Mouse (Mus musculus): ENCODE data around the gene Serpind1. TPM values are rescaled to one million over a fixed set of nuclear protein-coding genes. Genes with fewer than 3 reads are reported as not detected.

Gene Serpind1
- 1 to 10 TPM; 2.0 TPM for total RNA-seq (2021)

DNA sequence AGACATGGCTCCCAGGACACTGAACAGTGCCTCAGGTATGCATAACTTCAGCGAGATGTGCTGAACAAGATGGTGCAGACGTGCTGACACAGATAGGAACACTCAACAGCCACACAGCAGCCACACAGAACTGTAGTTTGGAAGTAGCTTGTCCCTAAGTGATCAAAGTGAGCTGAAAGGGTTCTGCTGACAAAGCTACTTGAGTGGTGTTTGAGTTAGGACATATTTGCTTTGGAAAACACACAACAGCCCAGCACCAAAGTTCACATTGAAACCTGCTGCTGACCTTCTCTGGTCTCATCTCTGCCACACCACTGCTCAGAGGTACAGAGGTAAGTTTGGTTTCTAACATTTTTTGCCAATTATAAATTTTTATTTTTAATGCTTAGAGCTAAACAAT is at the start of gene Serpind1:
Serpind1 (plus strand) TSS at position 256 of the 400 bp plus-strand sequence.
- no peak for DNase-seq (ENCODE audit: low spot score)
- intact Hi-C loops (cut with DNase I): no loop called here

DNA sequence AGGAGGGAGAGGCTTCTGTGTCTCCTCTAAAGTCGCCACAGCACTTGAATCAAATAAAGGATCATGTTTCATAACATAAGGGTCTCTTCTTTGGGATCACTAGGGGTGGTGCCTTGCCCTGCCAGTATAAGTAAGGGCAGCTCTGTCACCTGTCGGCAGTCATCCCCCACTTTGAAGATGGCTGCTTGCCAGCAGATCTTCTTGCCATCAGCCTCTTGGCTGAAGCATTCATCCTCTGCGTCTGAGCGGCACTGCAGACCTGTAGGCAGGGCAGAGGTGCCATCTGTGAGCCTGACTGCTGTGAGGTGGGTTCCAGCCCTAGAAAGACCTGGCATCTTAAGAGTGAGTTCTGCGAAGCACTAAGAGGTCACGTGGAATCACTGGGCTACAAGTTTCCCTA is 48.0 kb upstream of the Serpind1 start:
- intact Hi-C loops (cut with DNase I): no loop called here
- DNase-seq (ENCODE audit: low spot score): no peak

DNA sequence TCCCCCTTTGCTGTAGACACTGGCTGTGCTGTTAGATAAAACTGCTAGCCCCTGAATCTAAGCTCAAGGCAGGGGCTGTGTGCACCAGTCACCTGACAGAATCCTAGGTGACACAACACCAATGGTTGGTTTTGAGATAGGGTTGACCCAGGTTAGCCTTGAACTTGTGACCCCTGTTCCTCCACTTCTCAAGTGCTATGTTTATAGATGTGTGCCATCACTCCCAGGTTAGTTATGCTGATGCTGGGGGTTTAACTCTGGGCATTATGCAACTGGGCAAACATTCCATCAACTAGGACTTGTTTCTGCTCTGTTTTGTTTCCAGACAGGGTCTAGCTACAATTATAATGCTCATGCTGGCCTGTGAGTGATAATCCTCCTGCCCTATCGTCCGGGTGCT is 44.1 kb upstream of the Serpind1 start:
- intact Hi-C loops (cut with DNase I): no loop called here
- no peak for DNase-seq (ENCODE audit: low spot score)

DNA sequence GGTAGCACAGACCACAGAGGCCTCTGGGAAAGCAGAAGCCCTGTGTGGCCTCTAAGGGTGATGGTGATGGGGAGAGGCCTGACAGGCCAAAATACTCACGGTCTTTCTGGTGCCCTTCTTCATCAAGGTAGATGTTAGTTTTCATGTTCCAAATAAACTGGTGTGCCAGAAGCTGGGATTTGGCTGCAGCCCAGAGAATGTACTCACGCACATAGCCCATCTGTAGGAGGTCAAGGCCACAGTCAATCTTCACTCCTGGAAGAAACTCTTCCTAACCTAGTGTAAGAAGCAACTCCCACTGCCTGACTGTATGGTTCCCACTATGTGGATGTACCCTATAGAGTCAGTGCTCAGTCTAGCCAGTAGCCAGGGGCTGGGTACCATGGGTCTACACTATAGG is 40.2 kb upstream of the Serpind1 start:
- intact Hi-C loops (cut with DNase I): no loop called here
- DNase-seq (ENCODE audit: low spot score): no peak

DNA sequence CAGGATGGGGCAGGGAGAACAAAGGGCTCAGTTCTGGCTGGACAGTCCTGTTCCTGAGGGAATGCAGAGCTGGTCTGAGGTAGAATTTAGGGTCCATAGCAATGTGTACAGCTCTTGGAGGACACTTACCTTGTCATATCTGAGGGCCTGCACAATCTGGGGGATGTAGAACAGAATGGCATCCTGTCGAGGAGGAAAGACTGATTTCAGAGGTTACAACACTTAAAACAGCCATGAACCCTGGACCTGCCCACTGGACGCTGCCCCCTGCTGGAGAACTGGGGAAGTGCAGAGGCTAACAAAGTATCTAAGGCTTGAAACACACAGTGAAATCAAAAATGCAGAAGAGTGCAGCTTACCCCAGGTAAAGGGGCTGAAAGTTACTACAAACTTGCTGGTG is 38.4 kb upstream of the Serpind1 start:
- no peak for DNase-seq (ENCODE audit: low spot score)
- intact Hi-C loops (cut with DNase I): no loop called here

DNA sequence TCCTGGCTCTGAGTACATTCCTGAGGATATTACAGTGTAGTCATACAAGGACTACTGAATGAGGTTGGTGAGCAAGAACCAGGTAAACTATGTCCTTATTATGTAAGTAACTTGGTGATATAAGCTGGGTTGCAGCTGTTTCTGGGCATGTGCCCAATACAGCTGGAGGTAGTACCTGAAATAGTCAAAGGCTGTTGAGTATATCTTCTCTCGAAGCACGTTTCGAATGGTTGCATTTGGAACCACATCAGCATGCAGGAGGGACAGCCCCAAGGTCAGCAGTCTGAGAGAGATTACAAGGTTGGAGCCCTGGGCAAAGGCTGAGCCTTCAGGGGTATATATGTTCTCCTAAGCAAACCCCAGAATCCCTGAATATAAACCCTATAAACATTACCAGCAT is 30.4 kb upstream of the Serpind1 start:
- intact Hi-C loops (cut with DNase I): no loop called here
- no peak for DNase-seq (ENCODE audit: low spot score)

DNA sequence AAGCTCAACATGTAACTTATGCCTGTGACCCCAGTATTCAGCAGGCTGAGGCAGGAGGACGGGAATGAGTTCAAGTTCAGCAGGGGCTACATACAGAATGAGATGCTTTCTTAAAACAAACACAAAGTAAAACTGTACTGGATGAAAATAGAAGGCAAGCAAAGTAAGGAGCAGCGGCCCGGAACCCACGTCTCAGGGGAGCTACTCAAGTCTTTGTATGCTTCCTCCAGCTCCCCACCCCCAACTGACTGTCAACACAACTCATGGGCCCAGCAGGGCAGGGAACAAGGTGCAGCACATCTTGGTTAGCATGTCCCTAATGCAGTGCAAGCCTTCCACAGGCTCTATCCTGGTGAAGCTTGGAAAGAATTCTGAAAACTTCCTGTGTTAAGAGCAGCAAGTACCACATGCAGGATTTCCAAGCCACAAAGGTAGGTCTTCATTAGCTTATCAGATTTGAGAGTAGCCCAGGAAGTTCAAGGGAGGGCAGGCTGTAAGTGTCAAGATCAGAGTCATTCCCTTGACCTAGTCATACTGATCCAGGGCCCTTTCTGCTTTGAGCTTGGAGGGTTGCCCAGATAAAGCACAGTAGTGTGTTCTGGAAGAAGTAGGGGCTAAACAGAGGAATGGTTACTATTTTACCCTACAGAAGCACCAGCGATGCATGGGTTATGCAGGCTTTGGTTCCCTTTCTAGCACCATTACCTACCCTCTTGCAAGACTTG is 27.5 kb upstream of the Serpind1 start:
- intact Hi-C loops (cut with DNase I): no loop called here
- no peak for DNase-seq (ENCODE audit: low spot score)

DNA sequence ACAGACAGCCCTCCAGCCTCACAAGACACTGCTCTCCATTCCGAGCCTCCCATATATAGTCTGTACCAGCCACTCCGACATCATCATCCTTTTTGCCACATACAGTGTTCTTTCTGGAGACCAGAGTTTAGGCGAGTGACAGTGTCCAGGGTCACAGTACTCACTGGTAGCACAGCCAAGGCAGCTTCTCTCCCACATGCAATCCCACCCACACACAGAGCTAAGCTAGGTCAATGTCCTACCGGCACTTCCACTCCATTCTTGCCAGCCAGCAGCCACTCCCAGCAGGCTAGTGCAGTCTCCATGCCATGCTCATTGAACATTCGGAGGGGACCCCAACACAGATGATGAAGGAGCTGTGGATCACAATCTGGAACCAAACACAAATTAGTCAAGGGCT is 23.7 kb upstream of the Serpind1 start:
- intact Hi-C loops (cut with DNase I): no loop called here

DNA sequence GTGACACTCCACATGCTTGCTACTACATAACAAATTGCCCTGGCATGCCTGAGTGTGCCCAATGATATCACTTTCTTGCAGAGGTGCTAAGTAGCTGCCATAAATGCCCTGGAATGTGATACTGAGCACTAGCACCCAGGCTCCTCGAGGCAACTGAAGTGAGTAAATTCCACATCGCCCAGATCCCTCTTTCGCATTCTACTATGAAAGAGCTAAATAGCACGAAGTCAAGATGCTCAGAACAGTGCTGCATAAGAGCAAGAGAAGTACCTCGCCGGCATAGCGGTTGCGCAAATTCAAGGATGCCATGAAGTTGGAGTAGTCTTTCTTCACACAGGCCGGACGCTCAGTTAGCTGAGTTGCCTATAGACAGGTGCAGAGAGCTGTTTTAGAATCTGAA is 22.1 kb upstream of the Serpind1 start:
- intact Hi-C loops (cut with DNase I): no loop called here

More for the DNA sequence above, 23.7 kb upstream of the Serpind1 start:
- DNase-seq (ENCODE audit: low spot score): no peak

DNA sequence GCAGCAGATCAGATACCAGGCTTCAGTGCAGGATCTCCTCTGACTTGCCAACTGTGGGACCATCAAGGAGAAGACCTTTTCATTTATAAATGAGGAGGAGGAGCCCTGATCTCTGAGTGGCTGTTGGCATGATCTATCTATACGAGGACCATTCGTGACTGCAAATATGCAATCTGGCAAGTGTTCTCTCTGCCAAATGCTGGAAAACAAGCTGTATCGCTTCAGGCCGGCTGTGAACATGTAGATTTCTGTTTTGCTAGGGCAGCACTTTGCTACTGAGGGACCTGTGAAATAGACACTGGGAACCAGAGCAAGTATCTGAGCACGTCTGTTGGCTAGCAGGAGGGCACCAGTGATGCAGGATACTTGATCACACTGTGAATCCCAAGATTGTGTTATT is 18.6 kb upstream of the Serpind1 start:
- intact Hi-C loops (cut with DNase I): no loop called here

More for the DNA sequence above, 22.1 kb upstream of the Serpind1 start:
- DNase-seq (ENCODE audit: low spot score): no peak

DNA sequence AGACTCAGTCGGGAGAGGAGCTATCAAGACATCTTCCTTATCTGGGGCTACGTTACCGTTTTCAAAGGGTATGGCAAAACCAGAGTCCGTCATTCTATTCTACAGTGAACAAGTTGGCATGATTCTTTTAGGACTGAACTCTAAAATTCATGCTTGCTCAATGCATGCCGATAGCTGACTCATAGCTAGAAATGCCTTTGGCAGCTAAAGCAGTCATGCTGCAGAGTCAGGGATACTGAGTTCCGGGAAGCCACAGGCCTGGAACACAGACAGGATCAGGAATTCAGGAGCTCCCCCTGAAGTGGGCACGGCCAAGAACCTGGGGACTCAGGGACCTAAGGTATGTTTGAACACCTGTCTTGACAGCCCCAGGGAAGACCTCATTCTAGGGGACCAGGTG is 14.6 kb upstream of the Serpind1 start:
- no peak for DNase-seq (ENCODE audit: low spot score)
- intact Hi-C loops (cut with DNase I): no loop called here

More for the DNA sequence above, 18.6 kb upstream of the Serpind1 start:
- no peak for DNase-seq (ENCODE audit: low spot score)

DNA sequence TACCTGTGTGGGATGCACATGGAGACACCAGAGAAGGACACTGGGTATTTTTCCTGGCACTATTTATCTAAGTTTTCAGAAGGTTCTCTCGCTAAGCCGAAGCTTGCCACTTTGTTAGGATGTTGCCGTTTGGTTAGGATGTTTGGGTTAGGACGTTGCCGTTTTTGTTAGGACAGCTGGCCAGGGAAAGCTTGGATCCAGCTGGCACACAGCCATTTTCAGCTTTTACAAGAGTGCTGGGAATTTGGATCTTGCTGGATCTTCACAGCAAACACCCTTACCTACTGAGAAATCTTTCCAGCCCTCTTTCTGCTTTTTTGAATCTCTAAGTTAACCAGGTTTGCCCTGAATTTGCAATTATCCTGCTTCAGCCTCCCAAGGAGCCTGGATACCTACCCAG is 9.7 kb upstream of the Serpind1 start:
- intact Hi-C loops (cut with DNase I): no loop called here
- no peak for DNase-seq (ENCODE audit: low spot score)

DNA sequence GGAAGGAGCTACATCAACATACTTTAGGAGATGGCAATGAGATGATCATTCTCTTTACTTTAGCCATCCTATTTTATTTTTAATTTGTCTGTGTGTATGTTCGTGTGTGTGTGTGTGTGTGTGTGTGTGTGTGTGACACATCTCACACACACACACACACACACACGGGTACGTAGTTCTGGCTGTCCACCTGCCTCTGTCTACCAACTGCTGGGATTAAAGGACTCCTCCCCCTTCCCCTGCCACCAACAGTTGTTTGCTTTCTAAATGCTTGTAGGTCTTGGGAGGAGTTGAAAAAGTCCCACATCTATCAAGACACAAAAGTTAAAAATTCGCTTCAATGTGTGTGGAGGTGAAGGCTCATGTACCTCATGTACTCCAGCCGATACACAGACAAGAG is 6.4 kb upstream of the Serpind1 start:
- no peak for DNase-seq (ENCODE audit: low spot score)
- intact Hi-C loops (cut with DNase I): no loop called here

DNA sequence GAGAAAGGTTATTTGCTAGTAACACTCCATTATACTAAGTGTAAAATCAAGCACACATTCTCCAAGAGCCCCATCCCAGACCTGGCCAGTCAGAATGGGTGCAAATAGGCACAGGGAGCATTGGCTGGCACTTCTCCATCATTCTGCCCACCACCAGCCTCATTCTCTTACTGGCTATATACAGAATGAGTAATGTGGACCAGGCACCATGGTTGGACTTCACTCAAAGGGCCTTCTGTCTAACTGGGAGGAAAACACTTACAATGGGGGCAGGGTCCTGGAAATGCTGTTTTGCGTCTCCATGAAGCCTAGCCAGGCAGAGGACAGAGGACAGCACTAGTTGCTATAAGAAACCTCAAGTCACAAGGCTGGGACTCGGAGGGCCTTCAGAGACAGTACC is 5.1 kb upstream of the Serpind1 start:
- intact Hi-C loops (cut with DNase I): no loop called here
- DNase-seq (ENCODE audit: low spot score): no peak

DNA sequence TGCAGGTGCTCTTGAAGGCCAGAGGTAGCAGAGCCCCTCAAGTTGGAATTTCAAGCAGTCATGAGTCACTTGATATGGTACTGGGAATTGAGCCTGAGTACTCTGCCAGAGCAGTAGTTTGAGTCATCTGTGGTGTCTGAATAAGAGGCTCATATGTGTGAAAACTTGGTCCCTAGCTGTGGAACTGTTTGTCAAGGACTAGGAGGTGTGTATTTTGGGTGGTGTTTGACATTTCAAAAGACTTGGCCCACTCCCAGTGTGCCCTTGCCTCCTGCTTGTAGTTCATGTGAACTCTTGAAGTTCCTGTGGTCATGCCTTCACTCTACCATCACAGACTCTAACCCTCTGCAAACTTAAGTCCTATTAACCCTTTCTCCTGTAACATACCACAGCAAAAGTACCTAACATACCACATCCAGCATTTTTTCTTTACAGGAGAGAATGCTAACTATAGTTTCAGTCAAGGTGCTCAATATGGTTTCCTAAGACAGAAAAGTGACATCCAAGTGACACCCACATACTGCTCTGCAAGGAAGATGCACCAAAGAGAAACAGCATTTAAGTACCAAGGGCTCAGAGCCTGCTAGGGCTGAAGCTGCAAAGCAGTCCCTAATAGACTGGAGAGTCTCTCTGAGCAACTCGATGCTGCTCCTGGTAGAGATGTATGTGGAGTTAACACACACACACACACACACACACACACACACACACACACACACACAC is 1.2 kb upstream of the Serpind1 start:
- no peak for DNase-seq (ENCODE audit: low spot score)
- intact Hi-C loops (cut with DNase I): no loop called here

DNA sequence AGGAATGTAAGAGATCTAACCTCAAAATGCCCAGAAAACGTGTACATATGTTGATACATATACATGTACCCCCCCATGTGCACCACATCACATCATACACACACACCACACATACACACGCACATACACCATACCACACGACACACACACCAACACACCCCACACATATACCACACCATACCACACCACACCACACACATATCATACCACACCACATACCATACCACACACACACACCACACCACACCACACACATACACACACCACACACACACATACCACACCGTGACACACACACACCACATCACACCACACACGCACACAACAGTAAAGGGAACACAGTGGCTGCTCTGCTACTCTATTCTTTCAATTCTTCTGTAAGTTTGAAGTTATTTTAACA is 684 bp downstream of the Serpind1 start:
- intact Hi-C loops (cut with DNase I): no loop called here

DNA sequence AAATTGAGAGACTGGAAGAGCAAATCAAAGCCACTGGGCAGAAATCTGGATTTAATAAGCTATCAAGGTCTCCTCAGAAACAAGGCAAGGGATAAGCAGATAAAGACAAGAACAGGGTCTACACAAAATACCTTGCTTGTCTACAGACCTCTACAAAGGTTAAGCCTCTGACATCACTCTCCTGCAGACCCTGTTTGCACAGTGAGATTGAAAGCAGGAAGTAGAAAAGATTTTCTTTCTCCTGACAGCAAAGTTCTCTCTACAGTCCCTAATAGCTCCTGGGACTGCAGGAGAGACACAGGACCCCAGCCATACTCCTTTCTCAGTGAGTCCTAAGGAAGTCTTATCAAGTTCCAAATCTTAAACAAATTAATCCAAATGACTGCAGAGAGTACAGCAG is 3.4 kb downstream of the Serpind1 start:
- intact Hi-C loops (cut with DNase I): no loop called here
- no peak for DNase-seq (ENCODE audit: low spot score)

More for the DNA sequence above, 684 bp downstream of the Serpind1 start:
- no peak for DNase-seq (ENCODE audit: low spot score)

DNA sequence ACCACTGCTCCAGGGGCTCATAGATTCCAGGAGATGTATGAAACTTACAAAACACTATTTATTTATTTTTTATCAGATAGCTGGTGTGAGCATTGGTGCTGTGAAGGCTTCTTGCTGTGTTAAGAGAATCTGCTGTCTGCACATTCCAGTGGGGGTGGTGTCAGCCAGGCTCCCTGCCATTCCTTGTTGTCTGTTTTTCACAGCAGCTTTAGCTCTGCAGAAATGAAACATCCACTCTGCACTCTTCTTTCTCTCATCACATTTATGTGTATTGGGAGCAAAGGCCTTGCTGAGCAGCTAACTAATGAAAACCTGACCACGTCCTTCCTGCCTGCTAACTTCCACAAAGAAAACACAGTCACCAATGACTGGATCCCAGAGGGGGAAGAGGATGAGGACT is 4.9 kb downstream of the Serpind1 start:
- no peak for DNase-seq (ENCODE audit: low spot score)
- intact Hi-C loops (cut with DNase I): no loop called here

DNA sequence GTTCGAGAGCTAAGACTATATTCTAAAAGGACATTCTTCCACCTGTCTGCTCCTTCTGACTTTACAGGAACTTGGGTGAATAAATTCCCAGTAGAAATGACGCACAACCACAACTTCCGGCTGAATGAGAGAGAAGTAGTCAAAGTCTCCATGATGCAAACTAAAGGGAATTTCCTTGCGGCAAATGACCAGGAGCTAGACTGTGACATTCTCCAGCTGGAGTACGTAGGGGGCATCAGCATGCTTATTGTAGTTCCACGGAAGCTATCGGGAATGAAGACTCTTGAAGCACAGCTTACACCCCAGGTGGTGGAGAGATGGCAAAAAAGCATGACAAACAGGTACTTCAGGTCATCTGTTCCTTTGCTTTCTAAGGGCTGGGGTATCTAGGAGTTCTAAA is 8.5 kb downstream of the Serpind1 start:
- DNase-seq (ENCODE audit: low spot score): no peak
- intact Hi-C loops (cut with DNase I): no loop called here

DNA sequence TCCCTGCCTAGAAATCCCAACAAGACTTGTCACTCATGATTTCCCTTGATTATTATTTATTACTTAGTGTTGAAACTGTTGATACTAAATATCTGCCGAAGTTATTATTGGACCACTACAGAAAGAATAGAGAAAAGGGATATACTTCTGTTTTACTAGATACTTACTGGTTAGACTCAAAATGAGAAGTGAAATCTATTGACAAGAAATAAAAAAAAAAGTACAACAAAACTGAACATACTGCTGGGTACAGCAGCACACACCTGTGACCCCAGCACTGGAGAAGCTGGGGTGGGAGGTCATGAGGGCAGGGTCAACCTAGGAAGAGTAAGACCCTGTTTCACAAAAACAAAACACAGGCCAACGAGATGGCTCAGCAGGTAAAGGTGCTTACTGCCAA is 9.5 kb downstream of the Serpind1 start:
- intact Hi-C loops (cut with DNase I): no loop called here

DNA sequence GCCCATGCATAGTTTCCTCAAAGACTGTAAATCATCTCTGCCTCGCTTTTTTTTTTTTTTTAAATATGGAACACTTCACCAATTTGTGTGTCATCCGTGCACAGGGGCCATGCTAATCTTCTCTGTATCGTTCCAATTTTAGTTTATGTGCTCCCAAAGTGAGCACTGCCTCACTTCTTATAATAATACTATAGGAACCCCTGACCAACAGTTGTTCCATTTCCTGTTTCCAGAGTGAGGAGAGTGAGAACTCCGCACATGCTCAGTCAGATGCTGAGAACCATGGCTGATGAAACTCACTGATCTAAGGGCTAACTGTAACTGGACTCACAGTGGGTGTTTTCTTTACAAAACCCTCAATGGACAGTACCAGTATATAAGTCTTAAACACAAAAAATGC is 10.7 kb downstream of the Serpind1 start:
- no peak for DNase-seq (ENCODE audit: low spot score)
- intact Hi-C loops (cut with DNase I): no loop called here

More for the DNA sequence above, 9.5 kb downstream of the Serpind1 start:
- no peak for DNase-seq (ENCODE audit: low spot score)
